Mouse (Mus musculus) kidney, adult 2 months (tissue): Measurements from ENCODE around the gene Sos1.

ENCODE experiments used
- CTCF ChIP-seq: fragments of 200-500 bp; conservative IDR thresholded peaks from 2 replicates; pipeline ENCODE4 v1.5.1; 2011; ENCODE audit warnings: low read depth, mild to moderate bottlenecking, control low read depth, low read length, moderate library complexity, mixed read lengths; ENCODE audit not compliant: insufficient read depth, insufficient read length
- POLR2A ChIP-seq: fragments of 200-500 bp; IDR thresholded peaks from one replicate; pipeline ENCODE4 v1.6.1; 2011; ENCODE audit warnings: low read depth, low read length, control low read depth

GRCm38 (mm10) chr17:80431997-80432396, 48.3 kb downstream of the Sos1 start:
- TF ChIP-seq POLR2A (no peak), CTCF (no peak)
